Mouse (Mus musculus): ENCODE results near the gene Nlrp1b.

DNA sequence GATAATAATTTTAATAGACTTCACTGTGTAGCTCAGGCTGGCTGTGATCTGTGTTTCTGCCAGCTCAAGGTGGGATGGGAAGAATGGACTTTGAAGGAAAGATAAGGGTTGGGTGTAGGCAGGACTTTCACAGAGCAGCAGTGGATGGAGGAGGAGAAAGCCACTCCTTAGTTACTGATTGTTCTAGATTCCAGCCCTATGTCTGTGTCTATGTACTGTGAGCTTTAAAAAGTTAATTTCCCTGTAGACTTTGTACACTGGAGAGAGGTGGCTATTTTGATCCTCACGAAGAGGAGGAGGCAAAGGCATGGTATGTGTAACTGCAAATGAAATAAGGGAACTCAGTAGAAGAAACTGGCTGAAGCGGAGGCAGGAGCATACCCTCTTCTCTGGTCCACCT lies 31.2 kb downstream of the Nlrp1b start:
- no peak for TF ChIP-seq CTCF (IDR thresholded peaks at IDR 0.05; ENCODE audit: low read depth)
- TF ChIP-seq EP300 (IDR thresholded peaks at IDR 0.05; ENCODE audit: low read depth) = no peak

Data from liver, postnatal 0 days (tissue).